Mouse (Mus musculus): ENCODE measurements around the gene Fbrsl1. TPM values are rescaled to one million over a fixed set of nuclear protein-coding genes. Genes with fewer than 3 reads are reported as not detected.

Fbrsl1 gene
- total RNA-seq, 1 experiment from 2014 or later = 22.1 TPM

- ATAC-seq (replicated peaks; ENCODE audit: insufficient number of reproducible peaks, low FRiP score, low TSS enrichment, poor library complexity, severe bottlenecking) = no peak
Observed at GRCm38 (mm10) chr5:110330508-110330907, 117.8 kb downstream of the Fbrsl1 start.

- no peak for ATAC-seq (replicated peaks; ENCODE audit: insufficient number of reproducible peaks, low FRiP score, low TSS enrichment, poor library complexity, severe bottlenecking)
Observed at GRCm38 (mm10) chr5:110313127-110313526, 135.2 kb downstream of the Fbrsl1 start.

Other genes starting within 250 kb of the Fbrsl1 start
- gene Ankle2, start 217.5 kb downstream of the Fbrsl1 start, total RNA-seq (2017) = 62.3 to 65.9 TPM (median 64.4 TPM) in 3 replicates
- 23.6 to 27.7 TPM (median 24.7 TPM) in 3 replicates for gene Pgam5, start 178.6 kb downstream of the Fbrsl1 start, total RNA-seq (2017)
- gene Pxmp2, start 162.3 kb downstream of the Fbrsl1 start, total RNA-seq (2017) = 0.53 to 9.9 TPM (median 2.7 TPM) in 3 replicates
- 2.1 to 5.1 TPM (median 4.1 TPM) in 3 replicates for gene Pole, start 162.2 kb downstream of the Fbrsl1 start, total RNA-seq (2017)
- gene P2rx2, start 105.3 kb downstream of the Fbrsl1 start, total RNA-seq (2017) = not detected in 3 replicates
- not detected in 3 replicates for gene Lrcol1, start 103.8 kb downstream of the Fbrsl1 start, total RNA-seq (2017)
- 3.7 to 5.5 TPM (median 5.0 TPM) in 3 replicates for gene Galnt9, start 95.9 kb upstream of the Fbrsl1 start, total RNA-seq (2017)
- 8.3 to 29.0 TPM (median 9.9 TPM) in 3 replicates for gene Noc4l, start 204.9 kb upstream of the Fbrsl1 start, total RNA-seq (2017)
- 3.8 to 15.1 TPM (median 11.2 TPM) in 3 replicates for gene Ddx51, start 204.9 kb upstream of the Fbrsl1 start, total RNA-seq (2017)